Mouse (Mus musculus) kidney, postnatal 0 days (tissue): ENCODE measurements around the gene Pdgfra. TPM values are rescaled to one million over a fixed set of nuclear protein-coding genes. Genes with fewer than 3 reads are reported as not detected.
A peak's percentile ranks its signal among the peaks of the same experiment; 100 is the strongest.

Source experiments
- ATAC-seq: fragments of 200-750 bp; cut with Nextera tagmentation; replicated peaks from 2 replicates; pipeline ENCODE4 v1.8.0; 2017; ENCODE audit warnings: low read depth, moderate number of reproducible peaks, moderate TSS enrichment, moderate library complexity; ENCODE audit not compliant: low FRiP score
- DNase-seq: peaks from one replicate; pipeline ENCODE4 v3.0.0-alpha.2; 2016; ENCODE audit warnings: low spot score
- H3K27ac ChIP-seq: fragments of 300-500 bp; sonication (generic); 2 replicates; pipeline ENCODE4 v1.5.1; 2014; ENCODE audit warnings: mild to moderate bottlenecking
- H3K27me3 ChIP-seq: fragments of 300-500 bp; sonication (generic); 2 replicates; pipeline ENCODE4 v1.6.1; 2014; ENCODE audit warnings: low read length, mixed read lengths; ENCODE audit not compliant: insufficient read depth
- H3K36me3 ChIP-seq: fragments of 300-500 bp; sonication (generic); 2 replicates; pipeline ENCODE4 v1.6.1; 2014; ENCODE audit warnings: low read length, mixed read lengths; ENCODE audit not compliant: insufficient read depth
- H3K4me1 ChIP-seq: fragments of 300-500 bp; sonication (generic); replicated peaks from 2 replicates; pipeline ENCODE4 v1.6.1; 2014; ENCODE audit warnings: antibody characterized with exemption, low read length, mixed read lengths; ENCODE audit not compliant: insufficient read depth
- H3K4me2 ChIP-seq: fragments of 300-500 bp; sonication (generic); 2 replicates; pipeline ENCODE4 v1.6.1; 2014; ENCODE audit warnings: mild to moderate bottlenecking, low read length, moderate library complexity, mixed read lengths
- H3K4me3 ChIP-seq: fragments of 300-500 bp; sonication (generic); replicated peaks from 2 replicates; pipeline ENCODE4 v1.5.1; 2014; ENCODE audit warnings: low read depth, low read length
- H3K9ac ChIP-seq: fragments of 300-500 bp; sonication (generic); 2 replicates; pipeline ENCODE4 v1.6.1; 2014; ENCODE audit warnings: low read depth, low read length
- H3K9me3 ChIP-seq: fragments of 300-500 bp; sonication (generic); replicated peaks from 2 replicates; pipeline ENCODE4 v1.6.1; 2016; ENCODE audit warnings: low read length, inconsistent platforms, mixed read lengths
- CTCF ChIP-seq: IDR thresholded peaks from 2 replicates; pipeline ENCODE4 v1.5.1; 2016; ENCODE audit warnings: antibody characterized with exemption, low read depth, mild to moderate bottlenecking, moderate library complexity
- WGBS: fragments of 180-500 bp; shearing (Covaris S2); extraction: QIAGEN DNeasy Blood & Tissue Kit; methylation state at CpG from one replicate; pipeline ENCODE4 v1.1.7; 2014; 5-methylcytosine and 5-hydroxymethylcytosine counted together
- polyA plus RNA-seq: library from polyadenylated mRNA; unstranded; fragments of >200 nt; fragmentation: Nextera tagmentation; extraction: Ambion mirVana; gene quantifications from 2 replicates; pipeline ENCODE4 v1.2.1, GENCODE M21; 2015

Pdgfra gene
- polyA plus RNA-seq, 1 experiment from 2014 or later = 23.8 TPM

DNA sequence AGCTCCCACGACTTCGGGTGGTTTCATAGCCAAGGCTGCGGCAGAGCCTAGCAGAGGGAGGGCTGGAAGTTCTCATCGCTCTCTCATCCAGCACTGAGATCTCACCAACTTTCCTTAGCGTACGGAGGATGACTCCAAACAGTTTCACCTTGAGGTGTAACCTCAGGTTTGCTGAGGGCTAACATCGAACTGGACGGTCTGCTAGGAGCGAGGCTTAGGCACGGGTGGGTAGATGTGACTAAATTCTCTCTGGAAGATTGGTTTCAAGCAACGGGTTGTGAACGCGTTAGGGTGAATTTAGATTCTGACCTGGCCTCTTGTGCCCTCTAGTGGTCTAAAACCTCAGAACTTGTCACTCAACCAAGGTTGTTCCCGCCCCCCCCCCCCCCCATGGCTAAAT is 9.0 kb upstream of the Pdgfra start:
- H3K27me3 ChIP-seq = peaks cover 8% of the 10 kb centered on the region; the same call in 1 of the 2 replicates
- WGBS = 5% methylated on average over 14 of the region's 14 CpGs
- ATAC-seq = 0 out of 2 replicates have a peak, but pooled peaks have one; percentile 21

DNA sequence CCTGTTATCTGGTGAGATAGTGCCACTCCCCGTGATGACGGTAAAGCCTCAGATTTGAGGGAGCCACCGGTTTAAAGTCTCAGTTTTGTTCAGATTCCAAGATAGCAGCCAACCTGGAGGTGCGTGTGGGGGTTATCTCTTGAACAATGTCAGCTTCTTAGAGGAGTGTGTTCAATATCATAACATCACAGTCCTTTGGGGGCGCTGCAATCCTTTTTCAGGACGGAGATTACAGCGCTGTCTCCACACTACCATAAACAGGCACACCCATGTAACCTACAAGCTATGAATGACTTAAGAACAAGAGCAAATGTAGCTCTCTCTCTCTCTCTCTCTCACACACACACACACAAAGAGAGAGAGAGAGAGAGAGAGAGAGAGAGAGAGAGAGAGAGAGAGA is 8.3 kb upstream of the Pdgfra start:
- no peak for ATAC-seq
- peaks cover 11% of the 10 kb centered on the region; the same call in 1 of the 2 replicates for H3K27me3 ChIP-seq
- H3K4me1 ChIP-seq = peaks cover 1% of the 10 kb centered on the region; the same call in 1 of the 2 replicates
- no peak overlapping the region for H3K27ac ChIP-seq
- TF ChIP-seq CTCF = no peak; the same call in 1 of the 2 replicates
- H3K4me3 ChIP-seq = no peak overlapping the region
- no peak overlapping the region for H3K4me2 ChIP-seq
- DNase-seq = peak; percentile 12
- no peaks in the 10 kb centered on the region for H3K36me3 ChIP-seq
- H3K9ac ChIP-seq = no peak overlapping the region
- WGBS = 47% methylated on average over 7 of the region's 7 CpGs
- H3K9me3 ChIP-seq = no peaks in the 10 kb centered on the region

More for the DNA sequence above, 9.0 kb upstream of the Pdgfra start:
- H3K9me3 ChIP-seq = no peaks in the 10 kb centered on the region
- H3K9ac ChIP-seq = 0 out of 2 replicates have a peak overlapping the region, but pooled peaks have one; percentile 27
- H3K4me2 ChIP-seq = peak overlapping the region; percentile 60
- no peaks in the 10 kb centered on the region for H3K4me1 ChIP-seq
- no peaks in the 10 kb centered on the region for H3K36me3 ChIP-seq
- H3K27ac ChIP-seq = no peak overlapping the region
- H3K4me3 ChIP-seq = peak overlapping the region; percentile 13; the same call in 1 of the 2 replicates
- peak; percentile 88 for DNase-seq
- TF ChIP-seq CTCF = peak; percentile 77

DNA sequence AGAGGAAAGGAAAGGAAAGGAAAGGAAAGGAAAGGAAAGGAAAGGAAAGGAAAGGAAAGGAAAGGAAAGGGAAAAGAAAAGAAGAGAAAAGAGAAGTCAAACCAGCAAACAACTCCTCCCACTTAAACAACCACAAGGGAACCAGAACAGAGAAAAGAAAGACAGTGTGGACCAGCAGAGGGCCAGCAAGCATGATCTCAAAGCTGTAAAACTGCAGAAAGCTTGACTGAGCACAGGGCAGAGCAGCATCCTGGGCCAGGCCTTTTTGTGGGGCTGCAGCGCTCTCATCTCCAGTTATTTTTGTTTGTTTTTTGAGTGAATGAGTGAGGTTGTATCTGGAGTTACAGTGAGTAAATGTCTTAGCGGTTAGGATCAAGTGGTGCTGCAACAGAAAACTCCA is 6.8 kb upstream of the Pdgfra start:
- H3K4me1 ChIP-seq = peaks cover 9% of the 10 kb centered on the region; the same call in 1 of the 2 replicates
- no peak overlapping the region for H3K4me3 ChIP-seq
- H3K27ac ChIP-seq = no peak overlapping the region
- H3K36me3 ChIP-seq = no peaks in the 10 kb centered on the region
- no peak overlapping the region for H3K4me2 ChIP-seq
- peaks cover 25% of the 10 kb centered on the region; the same call in 1 of the 2 replicates for H3K27me3 ChIP-seq
- no peak for ATAC-seq
- peak; percentile 39 for TF ChIP-seq CTCF
- H3K9ac ChIP-seq = no peak overlapping the region
- H3K9me3 ChIP-seq = no peaks in the 10 kb centered on the region
- DNase-seq = peak; percentile 38
- 78% methylated on average over 2 of the region's 2 CpGs for WGBS

DNA sequence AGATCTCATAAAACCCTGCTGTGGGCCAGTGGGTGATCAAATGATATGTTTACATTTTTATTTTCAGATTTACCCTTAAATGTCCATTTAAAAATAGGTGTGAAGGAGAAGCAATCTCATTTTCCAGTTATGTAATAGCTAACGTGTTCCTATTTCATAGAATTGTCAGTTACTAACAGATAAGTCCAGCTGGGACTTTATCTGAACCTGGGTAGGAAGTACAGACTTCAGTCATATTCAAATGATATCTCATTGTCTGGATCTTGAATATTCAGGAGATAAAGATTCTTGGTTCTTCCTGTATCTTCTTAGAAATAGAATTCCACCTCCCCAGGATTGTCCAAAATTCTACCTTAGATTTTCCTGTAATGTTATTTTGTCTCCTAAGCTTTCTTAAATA is 5.6 kb upstream of the Pdgfra start:
- peaks cover 36% of the 10 kb centered on the region for H3K27me3 ChIP-seq
- no peak for DNase-seq

DNA sequence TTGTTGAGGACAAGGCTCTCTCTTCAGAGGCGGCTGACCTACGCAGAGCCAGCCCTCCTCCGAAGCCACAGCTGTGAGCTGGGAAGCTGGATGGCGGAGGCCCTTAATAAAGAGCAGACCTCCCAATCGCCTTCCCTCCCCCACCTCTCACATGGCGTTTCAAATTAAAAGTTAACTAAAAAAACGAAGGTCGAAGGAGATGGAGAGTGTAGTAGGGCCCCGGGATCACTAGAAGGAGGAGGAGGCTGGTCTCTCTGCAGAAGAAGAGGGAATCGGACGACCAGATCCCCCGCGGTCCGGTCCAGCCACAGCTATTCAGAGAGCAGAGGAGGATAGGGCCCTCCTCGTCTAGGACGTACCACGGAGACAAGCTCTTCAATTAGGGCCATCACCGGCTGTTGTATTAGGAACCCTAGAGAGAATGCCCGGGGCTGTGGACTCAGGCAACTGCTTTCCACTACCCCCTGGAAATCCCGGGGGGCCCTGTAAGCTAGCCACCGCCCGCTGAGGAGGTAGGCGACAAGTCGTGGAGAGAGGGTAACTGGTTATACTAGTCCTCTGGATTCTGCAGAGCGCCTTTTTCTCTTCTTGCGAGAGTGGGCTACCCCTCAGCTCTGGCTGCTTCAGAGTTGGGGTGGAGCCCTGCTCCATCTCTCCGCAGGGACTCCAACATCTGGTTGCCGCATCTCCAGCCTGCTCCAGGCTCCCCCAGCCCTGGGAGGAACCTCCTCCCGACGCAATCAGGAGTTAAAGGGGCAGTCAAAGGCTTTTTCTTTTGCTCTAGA is 3.6 kb upstream of the Pdgfra start:
- H3K4me3 ChIP-seq = peak overlapping the region; percentile 20
- peaks cover 9% of the 10 kb centered on the region; the same call in 1 of the 2 replicates for H3K4me1 ChIP-seq
- H3K27me3 ChIP-seq = peaks cover 46% of the 10 kb centered on the region
- peak overlapping the region; percentile 70 for H3K27ac ChIP-seq
- H3K4me2 ChIP-seq = peak overlapping the region; percentile 56
- ATAC-seq (no peak), DNase-seq (peak; percentile 83)
- no peaks in the 10 kb centered on the region for H3K9me3 ChIP-seq
- no peaks in the 10 kb centered on the region for H3K36me3 ChIP-seq
- no peak for TF ChIP-seq CTCF
- peak overlapping the region; percentile 27; the same call in 1 of the 2 replicates for H3K9ac ChIP-seq
- 2% methylated on average over 30 of the region's 30 CpGs for WGBS

More for the DNA sequence above, 5.6 kb upstream of the Pdgfra start:
- TF ChIP-seq CTCF = no peak
- no peaks in the 10 kb centered on the region for H3K36me3 ChIP-seq
- H3K9me3 ChIP-seq = no peaks in the 10 kb centered on the region
- no peak overlapping the region for H3K9ac ChIP-seq
- WGBS = 95% methylated on average over 1 of the region's 1 CpGs
- H3K4me2 ChIP-seq = no peak overlapping the region
- peaks cover 9% of the 10 kb centered on the region; the same call in 1 of the 2 replicates for H3K4me1 ChIP-seq
- ATAC-seq = no peak
- no peak overlapping the region for H3K4me3 ChIP-seq
- H3K27ac ChIP-seq = no peak overlapping the region

GRCm38 (mm10) chr5:75149380-75149779 is 2.7 kb upstream of the Pdgfra start:
- TF ChIP-seq CTCF = no peak
- H3K27me3 ChIP-seq = peaks cover 48% of the 10 kb centered on the region
- DNase-seq (no peak), ATAC-seq (no peak)
- H3K4me3 ChIP-seq = 0 out of 2 replicates have a peak overlapping the region, but pooled peaks have one; percentile 16
- H3K9me3 ChIP-seq = no peaks in the 10 kb centered on the region
- H3K4me2 ChIP-seq = peak overlapping the region; percentile 56
- no peak overlapping the region for H3K9ac ChIP-seq
- WGBS = 10% methylated on average over 10 of the region's 10 CpGs
- 0 out of 2 replicates have a peak overlapping the region, but pooled peaks have one; percentile 70 for H3K27ac ChIP-seq
- peaks cover 9% of the 10 kb centered on the region; the same call in 1 of the 2 replicates for H3K4me1 ChIP-seq
- no peaks in the 10 kb centered on the region for H3K36me3 ChIP-seq
